Mouse (Mus musculus) CH12.LX (cell line): ENCODE measurements around the gene Psmf1. TPM values are rescaled to one million over a fixed set of nuclear protein-coding genes. Genes with fewer than 3 reads are reported as not detected.

ENCODE experiments used
- DNase-seq: peaks from one replicate; pipeline ENCODE4 v3.0.0-alpha.2; 2013; ENCODE audit errors: extremely low read depth
- H3K27ac ChIP-seq: 2 replicates; pipeline ENCODE4 v1.5.1; 2012; ENCODE audit warnings: low read depth, mild to moderate bottlenecking, control low read depth, moderate library complexity; ENCODE audit not compliant: insufficient read depth
- H3K27me3 ChIP-seq: replicated peaks from 2 replicates; pipeline ENCODE3; 2012; ENCODE audit warnings: inconsistent platforms
- H3K36me3 ChIP-seq, 2 experiments: replicated peaks in 1 of 2; 2 replicates each; pipeline versions ENCODE3 to v1.6.1; 2012; ENCODE audit warnings: inconsistent platforms in 1 of 2, low read length in 1 of 2, mild to moderate bottlenecking in 1 of 2, mixed read lengths in 1 of 2, moderate library complexity in 1 of 2; ENCODE audit not compliant: control insufficient read depth in 1 of 2, insufficient read depth in 1 of 2
- H3K4me1 ChIP-seq, 2 experiments: 2 replicates each; pipeline ENCODE4 v1.6.1; 2012; ENCODE audit warnings: inconsistent platforms in 1 of 2, moderate library complexity in 1 of 2; ENCODE audit not compliant: insufficient read depth in 2 of 2, control insufficient read depth in 1 of 2
- H3K4me2 ChIP-seq: 2 replicates; pipeline ENCODE4 v1.6.1; 2012; ENCODE audit warnings: low read depth, mild to moderate bottlenecking, control low read depth; ENCODE audit not compliant: poor library complexity, insufficient read depth, severe bottlenecking
- H3K4me3 ChIP-seq, 3 experiments: fragments of 150-350 bp in 1 of 3; sonication (generic) in 1 of 3; replicated peaks in 1 of 3; 2 replicates each; pipeline versions ENCODE3 to v1.5.1; 2011 to 2012; ENCODE audit warnings: low read depth in 2 of 3, low read length in 2 of 3, mild to moderate bottlenecking in 2 of 3, moderate library complexity in 2 of 3, control low read depth in 1 of 3, improper control_type of control experiment in 1 of 3, inconsistent platforms in 1 of 3, mixed read lengths in 1 of 3; ENCODE audit not compliant: poor library complexity in 1 of 3
- H3K79me2 ChIP-seq: replicated peaks from 2 replicates; pipeline ENCODE4 v1.6.1; 2012; ENCODE audit warnings: mild to moderate bottlenecking, moderate library complexity; ENCODE audit not compliant: control insufficient read depth, poor library complexity, insufficient read depth, severe bottlenecking; ENCODE audit errors: extremely low read depth
- H3K9ac ChIP-seq: 2 replicates; pipeline ENCODE4 v1.6.1; 2012; ENCODE audit warnings: low read depth, mild to moderate bottlenecking, control low read depth, moderate library complexity; ENCODE audit not compliant: insufficient read depth
- H3K9me3 ChIP-seq: replicated peaks from 2 replicates; pipeline ENCODE3; 2012; ENCODE audit warnings: low read length, inconsistent platforms, mixed read lengths
- BHLHE40 ChIP-seq: IDR thresholded peaks from 2 replicates; pipeline ENCODE4 v1.6.1; 2011; ENCODE audit warnings: mild to moderate bottlenecking, low read depth, low read length, improper control_type of control experiment
- CHD2 ChIP-seq: IDR thresholded peaks from 2 replicates; pipeline ENCODE4 v1.6.1; 2011; ENCODE audit warnings: low read length, improper control_type of control experiment
- ELF1 ChIP-seq: IDR thresholded peaks from 2 replicates; pipeline ENCODE4 v1.6.1; 2014; ENCODE audit warnings: low read depth, mild to moderate bottlenecking, inconsistent platforms, low read length, improper control_type of control experiment
- EP300 ChIP-seq: IDR thresholded peaks from 2 replicates; pipeline ENCODE4 v1.6.1; 2011; ENCODE audit warnings: low read length, improper control_type of control experiment
- ETS1 ChIP-seq: conservative IDR thresholded peaks from 2 replicates; pipeline ENCODE4 v1.6.1; 2012; ENCODE audit warnings: low read depth, mild to moderate bottlenecking, inconsistent platforms, low read length, improper control_type of control experiment, moderate library complexity
- GABPA ChIP-seq: IDR thresholded peaks from 2 replicates; pipeline ENCODE4 v1.6.1; 2012; ENCODE audit warnings: low read depth, low read length, improper control_type of control experiment, inconsistent platforms; ENCODE audit not compliant: insufficient replicate concordance
- HCFC1 ChIP-seq: IDR thresholded peaks from 2 replicates; pipeline ENCODE4 v1.6.1; 2012; ENCODE audit warnings: low read depth, mild to moderate bottlenecking, inconsistent platforms, low read length, improper control_type of control experiment
- JUN ChIP-seq: IDR thresholded peaks from 2 replicates; pipeline ENCODE4 v1.6.1; 2011; ENCODE audit warnings: low read depth, mild to moderate bottlenecking, low read length, improper control_type of control experiment, moderate library complexity; ENCODE audit not compliant: insufficient read depth
- KAT2A ChIP-seq: IDR thresholded peaks from 2 replicates; pipeline ENCODE4 v1.6.1; 2012; ENCODE audit warnings: low read length, improper control_type of control experiment, inconsistent platforms; ENCODE audit not compliant: insufficient replicate concordance
- MEF2A ChIP-seq: IDR thresholded peaks from 2 replicates; pipeline ENCODE4 v1.6.1; 2014; ENCODE audit warnings: low read depth, mild to moderate bottlenecking, inconsistent platforms, low read length, improper control_type of control experiment, borderline replicate concordance
- MXI1 ChIP-seq: IDR thresholded peaks from 2 replicates; pipeline ENCODE4 v1.6.1; 2011; ENCODE audit warnings: mild to moderate bottlenecking, low read depth, low read length, improper control_type of control experiment
- NELFE ChIP-seq: IDR thresholded peaks from 2 replicates; pipeline ENCODE4 v1.6.1; 2011; ENCODE audit warnings: low read depth, low read length, improper control_type of control experiment
- POLR2AphosphoS2 ChIP-seq: IDR thresholded peaks from 2 replicates; pipeline ENCODE4 v1.6.1; 2011; ENCODE audit warnings: low read depth, low read length, improper control_type of control experiment
- SIN3A ChIP-seq: IDR thresholded peaks from 2 replicates; pipeline ENCODE4 v1.6.1; 2012; ENCODE audit warnings: low read length, improper control_type of control experiment, inconsistent platforms
- SMC3 ChIP-seq: IDR thresholded peaks from 2 replicates; pipeline ENCODE4 v1.6.1; 2011; ENCODE audit warnings: low read depth, low read length, improper control_type of control experiment
- UBTF ChIP-seq: IDR thresholded peaks from 2 replicates; pipeline ENCODE4 v1.6.1; 2012; ENCODE audit warnings: low read depth, mild to moderate bottlenecking, inconsistent platforms, low read length, improper control_type of control experiment, moderate library complexity
- USF1 ChIP-seq: IDR thresholded peaks from 2 replicates; pipeline ENCODE4 v1.6.1; 2014; ENCODE audit warnings: low read depth, mild to moderate bottlenecking, inconsistent platforms, low read length, improper control_type of control experiment
- USF2 ChIP-seq: conservative IDR thresholded peaks from 2 replicates; pipeline ENCODE4 v1.6.1; 2011; ENCODE audit warnings: low read depth, low read length, improper control_type of control experiment
- ZKSCAN1 ChIP-seq: IDR thresholded peaks from 2 replicates; pipeline ENCODE4 v1.6.1; 2012; ENCODE audit warnings: low read depth, inconsistent platforms, low read length, improper control_type of control experiment, borderline replicate concordance
- dilution Hi-C: fragments of 300-500 bp; cut with MboI; formaldehyde crosslinking; loops from 2 replicates; pipeline ENCODE4 v1.14.3; 2020; ENCODE audit warnings: low sequenced_read_pairs; ENCODE audit not compliant: extremely low pct_unique_long_range_greater_than_20kb, extremely low pct_ligation_motif_present
- in situ Hi-C: fragments of 300-500 bp; cut with MboI; formaldehyde crosslinking; loops from 3 replicates; pipeline ENCODE4 v1.14.3; 2019; ENCODE audit warnings: low sequenced_read_pairs, low pct_ligation_motif_present, low pct_unique_long_range_greater_than_20kb, mixed read lengths
- polyA plus RNA-seq: library from polyadenylated mRNA; unstranded; fragments of >175 nt; gene quantifications from 2 replicates; pipeline ENCODE4 v1.2.1, GENCODE M21; 2012; ENCODE audit warnings: low read depth; ENCODE audit not compliant: insufficient read length
- total RNA-seq, 2 experiments: library from RNA; depleted of rRNA; stranded (reverse); fragments of 300-350 nt in 1 of 2; fragments of >200 nt in 1 of 2; gene quantifications; 2 replicates each; pipeline ENCODE4 v1.2.3; 2012 to 2014

Gene Psmf1
- total and polyA plus RNA-seq, 3 experiments: 29.5 to 59.7 (median 32.5) TPM

DNA sequence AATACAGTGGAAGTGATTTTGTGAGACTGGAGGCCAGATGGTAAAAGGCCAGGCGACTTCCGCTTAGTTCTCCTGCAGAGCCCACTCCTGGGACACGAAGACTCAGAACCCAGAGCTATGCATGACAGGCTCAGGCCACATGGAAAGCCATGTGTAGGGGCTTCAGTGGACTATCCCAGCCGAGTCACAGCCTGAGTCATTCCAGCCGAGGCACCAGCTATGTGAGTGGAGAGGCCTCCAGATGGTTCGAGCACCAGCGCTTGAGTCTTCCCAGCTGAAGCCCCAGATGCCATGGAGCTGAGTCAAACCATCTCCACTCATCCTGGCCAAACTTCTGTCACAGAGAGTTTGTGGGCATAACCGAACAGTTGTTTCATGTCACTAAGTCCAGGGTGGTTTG is 29.5 kb upstream of the Psmf1 start:
- in situ Hi-C loops (no loop called here), dilution Hi-C loops (no loop called here)
- no peaks in the 10 kb centered on the region for H3K36me3 ChIP-seq
- DNase-seq: no peak
- no peaks in the 10 kb centered on the region for H3K9me3 ChIP-seq
- H3K27me3 ChIP-seq: peaks cover 52% of the 10 kb centered on the region
- H3K27ac ChIP-seq: no peak overlapping the region
- H3K4me2 ChIP-seq: no peak overlapping the region
- H3K79me2 ChIP-seq: no peaks in the 10 kb centered on the region
- H3K4me1 ChIP-seq: peaks cover 2 to 6% of the 10 kb centered on the region in 2 experiments; a peak in 3 of 4 replicates
- no peak overlapping the region for H3K9ac ChIP-seq
- no peak overlapping the region for H3K4me3 ChIP-seq
- TF ChIP-seq HCFC1 (no peak), MEF2A (no peak), UBTF (no peak)

DNA sequence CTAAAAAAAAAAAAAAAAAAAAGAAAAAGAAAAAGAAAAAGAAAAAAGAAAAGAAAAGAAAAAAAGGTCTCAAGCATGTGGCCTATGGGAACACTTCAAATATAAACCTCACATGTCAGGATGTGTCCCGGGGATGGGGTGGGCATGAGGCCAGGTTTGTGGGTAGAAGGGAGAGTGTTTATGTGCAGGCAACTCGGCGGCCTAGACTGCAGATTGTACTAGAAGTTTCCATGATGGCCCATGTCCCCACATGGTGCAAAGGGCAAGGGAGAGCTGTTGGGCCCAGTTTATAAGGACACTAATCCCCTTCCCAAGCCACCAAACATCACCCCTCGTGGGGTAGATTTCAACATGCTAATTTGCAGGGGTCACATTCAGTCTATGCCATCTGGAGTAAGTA is 28.2 kb upstream of the Psmf1 start:
- H3K36me3 ChIP-seq: no peaks in the 10 kb centered on the region
- no peak overlapping the region for H3K27ac ChIP-seq
- peaks cover 43% of the 10 kb centered on the region for H3K27me3 ChIP-seq
- peaks cover 2 to 6% of the 10 kb centered on the region in 2 experiments; a peak in 3 of 4 replicates for H3K4me1 ChIP-seq
- no peak overlapping the region for H3K4me2 ChIP-seq
- no peak overlapping the region for H3K9ac ChIP-seq
- H3K79me2 ChIP-seq: no peaks in the 10 kb centered on the region
- no peak overlapping the region for H3K4me3 ChIP-seq
- dilution Hi-C loops: no loop called here
- no peak for DNase-seq
- no peaks in the 10 kb centered on the region for H3K9me3 ChIP-seq
- TF ChIP-seq NELFE (no peak), POLR2AphosphoS2 (no peak), USF2 (no peak), ELF1 (no peak), EP300 (no peak), CHD2 (no peak), SMC3 (no peak), SIN3A (no peak), MXI1 (no peak), GABPA (no peak), BHLHE40 (no peak), USF1 (no peak), JUN (no peak), ETS1 (no peak), HCFC1 (no peak), ZKSCAN1 (no peak), KAT2A (no peak)
- TF ChIP-seq, all 38 proteins: peak for 0
- in situ Hi-C loops: no loop called here
